Mouse (Mus musculus) frontal cortex, postnatal 14 days (tissue): Measurements from ENCODE around the gene Serpina3a.
"Not testable (repeated sequence)": the region's sequence is repeated elsewhere in the genome, so short reads cannot be mapped to it uniquely, and the experiment has no call there.

Experiments used
- DNase-seq, 2 experiments: peaks; one replicate each; pipeline ENCODE4 v3.0.0; 2022; ENCODE audit warnings: low spot score in 2 of 2

The Serpina3a gene

DNA sequence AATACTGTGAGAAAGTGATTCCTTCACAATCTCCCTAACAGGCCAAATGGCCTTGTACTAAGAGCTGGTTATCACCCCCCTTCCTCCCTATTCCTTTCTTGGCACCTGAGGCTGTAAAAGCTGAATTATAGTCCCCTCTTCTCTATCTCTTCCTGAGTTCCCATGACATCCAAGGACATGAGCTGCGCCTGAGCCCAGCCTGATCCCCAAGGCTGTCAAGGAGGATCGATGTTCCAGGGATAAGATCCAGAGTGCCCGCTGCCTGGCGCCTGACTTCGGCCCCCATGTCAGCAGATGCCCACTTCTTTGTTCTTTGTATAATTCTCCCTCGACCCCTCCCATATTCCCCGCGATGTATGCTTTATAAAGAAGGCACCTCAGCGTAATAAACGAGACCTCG is at the start of gene Serpina3a:
Serpina3a (plus strand) TSS at position 392 of the 400 bp plus-strand sequence.
- DNase-seq = not testable (repeated sequence)

DNA sequence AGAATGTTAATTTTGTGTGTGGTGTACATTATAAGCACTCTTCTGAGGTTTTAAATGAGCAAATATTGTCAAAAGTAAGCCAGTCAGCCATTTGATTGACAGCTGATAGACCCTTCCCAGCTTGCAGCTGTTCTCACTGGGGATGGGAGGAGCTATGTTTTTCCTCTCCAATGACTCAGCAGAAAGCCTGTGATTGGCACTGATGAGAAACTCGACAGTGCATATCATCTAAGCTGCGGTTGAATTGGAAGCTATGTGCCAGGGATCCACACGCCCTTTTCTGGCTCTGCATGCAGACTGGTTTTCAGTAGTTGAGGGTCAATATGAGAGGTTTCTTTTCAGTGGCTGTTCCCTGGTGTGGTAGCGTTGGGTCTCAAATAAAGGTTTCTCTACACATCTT is 48.0 kb upstream of the Serpina3a start:
- DNase-seq = no peak

DNA sequence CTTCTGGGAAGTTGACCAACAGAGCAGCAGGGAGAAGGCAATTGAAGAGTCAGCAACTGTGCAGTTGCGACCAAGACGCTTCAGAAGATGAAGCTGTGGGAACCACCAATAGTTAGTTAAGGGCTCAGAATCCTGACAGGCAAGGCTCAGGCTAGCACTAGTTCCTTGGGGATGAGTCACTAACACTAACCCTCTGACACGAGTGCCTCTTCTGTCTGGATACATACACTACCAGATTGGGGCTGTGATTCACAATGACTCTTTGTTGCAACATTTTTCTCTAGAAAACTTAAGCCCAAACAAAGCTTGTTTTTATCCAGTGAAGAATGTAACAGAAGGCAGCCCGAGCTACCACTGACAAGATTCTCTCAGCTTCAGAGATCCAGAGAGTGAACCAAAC is 47.5 kb upstream of the Serpina3a start:
- DNase-seq = no peak

DNA sequence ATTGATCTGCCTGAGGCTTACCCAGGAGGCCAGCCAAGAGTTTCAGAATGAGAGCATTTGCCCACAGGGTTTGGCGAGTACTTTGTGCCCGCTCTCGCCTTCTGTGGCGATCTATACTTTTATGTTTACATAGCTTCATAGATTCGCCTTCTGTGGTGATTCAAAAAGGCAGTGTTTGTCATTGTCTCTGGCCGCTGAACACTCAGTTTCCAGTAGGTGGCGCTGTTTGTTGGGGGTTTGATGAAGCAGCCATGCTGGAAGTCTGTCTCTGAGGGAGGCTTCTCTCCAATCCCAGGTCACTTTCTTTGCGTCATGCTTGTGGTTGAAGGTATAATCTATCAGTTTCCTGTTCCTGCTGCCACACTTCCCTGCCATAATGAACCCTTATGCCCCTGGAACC is 46.3 kb upstream of the Serpina3a start:
- DNase-seq = peak in 1 of 2 experiments; percentile 42

DNA sequence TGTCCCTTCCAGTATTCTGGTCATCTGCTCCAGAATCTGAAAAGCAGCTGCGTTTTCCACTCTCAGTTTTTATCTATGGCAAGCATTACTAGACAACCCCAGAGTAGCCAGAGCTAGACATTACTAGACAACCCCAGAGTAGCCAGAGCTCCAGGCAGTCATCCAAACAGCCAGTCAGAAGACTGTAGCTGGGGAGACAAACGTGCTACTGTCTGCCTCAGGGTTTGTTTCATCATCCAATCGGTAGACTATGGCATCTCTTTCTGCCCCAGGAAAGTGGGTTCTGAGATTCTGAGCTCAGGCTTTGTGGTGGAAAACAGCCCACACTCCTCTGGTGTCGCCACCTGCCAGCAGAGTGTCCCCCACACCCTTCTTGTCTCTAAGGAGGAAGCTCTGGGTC is 45.0 kb upstream of the Serpina3a start:
- peak in 1 of 2 experiments; percentile 43 for DNase-seq

DNA sequence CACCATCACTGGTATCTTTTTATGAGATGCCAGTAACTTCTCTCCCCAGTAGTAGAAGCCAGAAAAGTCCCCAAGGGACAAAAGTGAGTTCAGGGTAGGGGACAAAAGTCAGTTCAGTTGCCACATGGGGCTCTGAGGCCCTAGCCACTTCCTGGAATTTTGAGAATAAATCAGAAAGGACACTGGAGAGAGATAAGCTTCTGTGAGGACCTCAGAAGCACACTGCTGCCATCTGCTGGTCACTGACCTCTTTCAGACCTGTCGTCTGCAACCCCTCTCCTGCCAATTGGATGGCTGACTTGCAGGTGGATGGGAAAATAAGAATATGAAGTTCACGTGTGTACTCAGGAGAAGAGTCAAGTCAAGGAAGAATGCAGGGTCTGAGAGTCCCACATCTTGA is 42.9 kb upstream of the Serpina3a start:
- peak in 1 of 2 experiments; percentile 77 for DNase-seq

DNA sequence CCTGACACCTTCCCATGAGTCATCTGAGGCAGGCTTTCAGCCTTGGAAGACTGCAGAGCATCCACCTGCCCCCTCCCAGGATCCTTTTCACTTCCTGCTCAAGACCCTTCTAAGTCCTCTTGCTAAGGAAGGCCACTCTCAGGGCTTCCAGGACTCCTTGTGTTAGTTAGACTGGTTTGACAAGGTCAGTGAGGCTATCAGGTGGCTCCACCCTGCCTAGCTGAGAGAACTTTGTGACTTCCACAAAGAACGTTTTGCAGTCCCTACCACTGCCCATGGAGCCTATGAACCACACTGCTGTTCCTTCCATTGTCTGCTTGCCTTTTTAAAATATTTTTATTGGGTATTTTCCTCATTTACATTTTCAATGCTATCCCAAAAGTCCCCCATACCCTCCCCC is 40.8 kb upstream of the Serpina3a start:
- no peak for DNase-seq

DNA sequence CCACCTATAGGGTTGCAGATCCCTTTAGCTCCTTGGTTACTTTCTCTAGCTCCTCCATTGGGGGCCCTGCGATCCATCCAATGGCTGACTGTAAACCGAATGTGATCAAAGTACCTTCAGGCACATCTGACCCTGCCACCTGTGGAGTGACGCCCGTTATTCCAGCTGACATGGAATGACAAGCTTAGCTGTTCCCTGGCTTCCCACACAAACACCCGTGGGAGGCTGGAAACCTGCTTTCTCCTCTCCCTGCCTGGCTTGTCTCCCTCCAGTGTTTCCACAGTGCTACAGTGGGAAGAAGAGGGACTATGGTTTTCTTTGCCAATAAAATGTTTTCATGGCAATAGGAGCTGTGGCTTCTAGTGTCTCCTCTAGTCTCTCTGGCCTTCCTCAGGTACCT is 40.2 kb upstream of the Serpina3a start:
- no peak for DNase-seq

DNA sequence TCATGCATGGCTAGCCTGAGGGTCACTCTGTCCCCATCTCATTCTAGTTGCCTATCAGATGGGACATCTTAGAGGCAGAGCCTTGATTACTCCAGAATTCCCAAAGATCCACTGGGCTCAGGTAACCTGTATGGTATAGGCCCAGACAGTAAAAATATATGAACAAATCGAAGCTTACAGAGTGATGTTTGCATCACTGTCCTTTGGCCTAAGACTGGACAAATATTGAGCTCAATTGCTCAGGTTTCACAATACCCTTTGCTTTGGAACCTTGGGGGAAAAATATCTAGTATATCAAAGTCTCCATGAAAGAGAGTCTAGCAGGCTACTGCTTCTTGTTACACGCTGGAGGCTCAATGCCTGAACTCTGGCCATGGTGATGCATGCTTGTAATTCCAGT is 22.4 kb upstream of the Serpina3a start:
- DNase-seq = no peak

DNA sequence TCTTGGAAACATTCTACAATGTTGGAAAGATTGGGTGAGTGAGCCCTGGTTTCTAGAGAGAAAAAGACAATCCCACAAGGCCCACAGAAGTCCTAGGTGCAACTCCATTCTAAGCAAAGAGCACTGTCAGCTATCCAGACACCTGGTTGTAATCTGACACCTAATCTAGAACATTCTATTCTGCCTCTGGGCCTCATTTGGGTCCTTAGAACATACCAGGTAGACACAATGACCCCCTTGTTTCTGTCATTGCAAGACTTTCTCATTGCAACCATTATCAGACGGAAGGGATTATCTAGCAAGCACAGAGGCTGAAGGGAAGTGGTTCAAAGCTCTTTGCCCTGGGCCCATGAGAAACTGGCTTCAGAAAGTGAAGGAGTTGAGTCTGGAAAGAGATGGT is 21.2 kb upstream of the Serpina3a start:
- DNase-seq = no peak

DNA sequence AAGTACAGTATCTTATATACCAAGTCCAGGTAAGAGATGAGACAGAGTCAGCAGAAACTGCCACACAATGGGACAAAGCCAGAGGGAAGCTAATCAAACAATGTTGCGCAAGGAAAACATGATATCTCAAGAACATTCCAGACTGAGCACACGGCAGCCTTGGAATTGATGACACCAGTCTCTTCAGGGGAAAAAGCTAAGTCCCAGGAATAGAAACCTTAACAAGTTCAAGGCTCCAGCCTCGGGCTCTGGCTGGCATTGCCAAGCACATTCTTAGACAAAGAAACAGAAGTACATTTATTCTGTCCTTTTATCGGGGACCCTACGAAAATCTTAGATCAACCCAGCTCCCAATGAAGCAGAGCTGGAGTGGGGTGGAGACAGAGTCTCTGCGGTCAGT is 11.8 kb upstream of the Serpina3a start, which contains the start of gene Serpina5:
Serpina5 (plus strand) TSS at position 346 of the 400 bp plus-strand sequence.
- DNase-seq = no peak

DNA sequence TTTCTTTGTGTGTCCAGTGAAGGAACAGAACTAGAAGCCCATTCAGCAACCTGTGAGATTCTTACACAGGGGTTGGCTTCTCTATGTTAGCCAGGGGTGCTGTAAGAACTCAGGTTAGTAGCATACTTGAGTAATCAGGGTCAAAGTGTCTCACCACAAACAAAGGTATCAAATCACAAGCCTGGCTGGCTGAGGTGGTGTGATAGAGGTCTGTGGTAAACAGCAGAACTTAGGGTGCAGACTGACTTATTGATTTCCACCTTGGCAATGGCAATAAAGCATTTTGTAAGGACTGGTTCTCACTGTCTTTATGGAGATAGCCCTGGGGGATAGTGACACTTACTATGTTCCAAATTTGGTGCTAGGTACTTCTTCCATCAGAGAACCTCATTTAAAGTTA is 6.7 kb upstream of the Serpina3a start:
- DNase-seq = no peak

DNA sequence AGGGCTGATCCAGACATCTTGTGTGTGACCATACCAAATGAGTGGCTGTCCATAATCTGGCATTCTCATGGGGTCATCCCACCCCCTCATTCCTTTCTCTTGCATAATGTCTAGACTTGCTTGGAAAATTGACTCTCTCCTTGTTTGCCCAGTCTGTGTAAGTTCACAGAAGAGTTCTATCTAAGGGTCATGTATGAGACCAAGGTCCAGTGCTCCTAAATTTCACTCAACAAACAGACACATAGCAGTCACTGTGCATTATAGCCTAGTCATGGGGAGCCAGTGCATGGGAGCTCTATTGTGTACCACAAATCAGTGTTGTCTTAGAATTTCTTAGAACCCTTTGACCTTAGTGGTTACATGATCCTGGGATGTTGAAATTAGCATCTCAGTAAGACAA is 5.6 kb upstream of the Serpina3a start:
- no peak for DNase-seq

DNA sequence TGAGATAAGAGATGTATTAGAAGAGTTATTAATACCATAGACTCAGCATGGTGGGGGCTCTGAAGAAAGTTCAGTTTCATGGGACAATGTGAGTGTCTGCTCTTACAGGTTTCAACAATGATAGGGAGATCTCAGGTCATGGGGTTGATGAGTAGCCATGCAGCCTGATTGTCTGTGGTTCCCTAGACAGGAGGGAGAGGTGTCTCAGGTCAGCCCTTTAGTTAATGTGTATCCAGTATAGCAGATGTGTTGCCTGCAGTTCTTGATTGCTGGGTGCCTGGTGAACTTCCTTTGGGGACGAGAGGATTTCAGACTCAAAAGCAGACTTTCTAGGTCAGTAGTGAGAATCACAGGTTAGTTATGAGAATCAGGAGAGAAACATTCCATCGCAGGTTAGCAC is 4.0 kb upstream of the Serpina3a start:
- DNase-seq = no peak

DNA sequence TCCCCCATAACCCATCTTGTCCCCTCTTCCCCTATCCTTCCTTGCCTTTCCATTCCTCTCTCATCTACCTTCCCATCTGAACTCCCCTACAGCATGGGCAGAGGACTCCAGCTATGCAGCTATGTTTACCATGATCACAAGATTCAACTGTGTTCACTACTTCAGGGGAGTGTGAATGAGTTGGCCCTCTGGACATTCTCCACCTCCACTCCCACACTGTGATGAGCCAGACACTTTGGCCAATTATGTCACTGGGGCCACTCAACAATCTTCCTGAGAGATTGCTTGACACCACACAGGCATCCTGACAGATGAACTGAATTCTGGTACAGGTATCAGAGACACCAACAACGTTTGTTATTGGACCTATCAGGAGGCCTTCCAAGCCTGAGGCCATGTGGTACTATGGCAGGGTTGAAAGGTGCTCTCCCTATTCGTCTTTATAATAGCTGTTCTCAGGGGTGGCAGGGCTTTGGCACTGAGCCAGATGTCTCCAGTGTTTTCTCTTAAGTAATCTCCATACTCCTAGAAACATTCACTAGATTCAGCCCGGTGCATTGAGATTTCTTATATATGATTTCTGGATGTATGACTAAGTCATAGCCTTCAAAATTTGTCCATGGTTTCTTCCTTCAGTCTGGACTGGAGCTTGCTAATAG is 2.5 kb downstream of the Serpina3a start:
- DNase-seq = no peak

DNA sequence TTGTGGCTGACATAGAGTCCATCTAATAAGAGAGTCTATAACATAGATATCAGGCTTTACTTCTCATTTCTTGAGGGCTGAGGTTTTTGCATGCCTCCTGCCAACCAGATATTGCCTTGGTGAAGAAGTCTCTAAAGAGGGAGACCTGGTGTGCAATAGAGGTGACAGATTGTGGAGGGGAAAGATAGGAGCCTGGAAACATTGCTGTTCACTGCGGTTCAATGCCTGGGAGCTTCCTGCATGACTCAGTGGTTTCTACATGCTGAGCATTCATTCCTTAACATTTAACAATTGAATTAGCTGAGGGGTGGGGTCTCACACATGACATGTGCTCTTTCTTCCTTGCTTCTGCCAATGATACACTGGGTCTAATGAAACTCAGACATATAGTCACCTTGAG is 10.6 kb downstream of the Serpina3a start:
- no peak for DNase-seq

DNA sequence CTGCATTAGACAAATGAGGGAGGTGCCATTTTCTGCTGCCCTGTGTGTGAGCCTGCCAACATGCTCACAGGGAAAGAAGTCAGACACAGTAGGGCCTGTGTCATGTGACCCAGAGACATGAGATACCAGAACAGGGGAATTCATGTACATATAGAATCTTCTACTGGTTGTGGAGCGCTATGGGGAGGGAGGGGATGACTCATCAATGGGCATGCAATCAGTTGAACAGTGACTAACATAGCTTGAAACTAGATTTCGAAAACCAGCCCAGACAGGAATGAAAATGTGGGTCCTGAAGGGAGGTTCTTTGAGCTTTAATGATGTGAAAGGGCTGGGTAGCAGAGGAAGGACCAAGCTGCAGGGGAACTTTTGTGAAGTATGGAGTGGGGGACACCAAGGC is 11.5 kb downstream of the Serpina3a start:
- no peak for DNase-seq

DNA sequence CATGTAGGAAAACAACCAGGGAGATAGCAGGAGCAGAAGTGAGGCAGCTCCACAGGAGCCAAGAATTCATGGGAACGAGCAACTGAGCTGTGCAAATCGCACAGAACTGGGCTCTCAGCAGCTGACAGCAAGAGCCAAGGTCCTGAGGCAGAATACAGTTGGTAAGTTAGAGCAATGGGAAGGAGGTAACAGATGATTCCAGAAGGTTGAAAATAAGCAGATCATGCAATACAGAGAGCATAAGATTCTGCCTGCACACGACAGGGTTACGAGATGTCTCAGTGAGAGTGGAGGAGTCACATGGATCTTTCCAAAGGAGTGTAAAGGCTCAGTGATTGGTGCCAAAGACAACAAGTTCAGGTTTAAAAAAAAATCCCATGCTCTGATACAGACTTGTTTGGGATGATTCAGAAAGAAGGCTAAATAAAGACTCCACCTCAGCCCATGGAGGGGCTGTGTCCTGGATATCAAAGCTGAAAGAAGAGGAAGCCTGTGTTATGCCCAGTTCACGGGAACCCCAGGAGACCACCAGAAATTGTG is 12.6 kb downstream of the Serpina3a start:
- no peak for DNase-seq

DNA sequence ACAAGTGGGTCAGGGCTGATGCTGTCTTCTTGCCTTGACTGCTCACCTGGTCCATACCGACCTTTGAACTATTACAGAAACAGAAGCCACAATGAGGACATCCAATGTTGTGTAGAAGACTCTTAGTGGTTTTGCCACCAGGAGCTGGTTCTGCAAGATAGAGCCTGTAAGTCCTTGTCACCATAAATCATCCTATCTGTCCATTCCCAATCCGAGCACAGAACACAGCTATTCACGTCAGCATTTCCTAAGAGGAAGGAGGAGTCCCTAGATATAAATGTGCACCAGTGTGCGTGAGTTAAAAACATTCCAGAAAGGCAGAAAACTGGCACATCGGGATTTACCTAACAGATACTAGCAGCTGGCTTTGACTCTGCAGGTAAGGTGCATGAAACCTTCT is 15.2 kb downstream of the Serpina3a start, which contains the start of gene Serpina3b:
Serpina3b (plus strand) TSS at position 301 of the 400 bp plus-strand sequence.
- no peak for DNase-seq

DNA sequence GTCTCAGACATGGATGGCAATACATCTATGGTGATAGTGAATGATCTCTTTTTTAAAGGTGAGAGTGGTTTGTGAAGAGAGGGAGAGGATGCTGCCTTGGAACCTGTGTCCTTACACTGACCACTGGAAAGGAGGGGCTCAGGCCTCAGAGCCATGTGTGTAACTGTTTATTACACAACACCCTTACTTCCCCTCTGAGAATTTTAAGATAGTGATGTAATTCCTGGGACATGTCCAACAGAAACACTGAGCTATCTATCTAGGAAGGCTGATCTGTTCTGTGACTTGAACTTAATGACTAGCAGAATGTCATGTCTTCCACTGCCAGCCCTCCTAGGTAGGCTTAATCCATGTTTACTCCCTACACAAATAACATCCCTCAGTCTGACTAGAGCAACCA is 18.5 kb downstream of the Serpina3a start:
- DNase-seq = no peak

DNA sequence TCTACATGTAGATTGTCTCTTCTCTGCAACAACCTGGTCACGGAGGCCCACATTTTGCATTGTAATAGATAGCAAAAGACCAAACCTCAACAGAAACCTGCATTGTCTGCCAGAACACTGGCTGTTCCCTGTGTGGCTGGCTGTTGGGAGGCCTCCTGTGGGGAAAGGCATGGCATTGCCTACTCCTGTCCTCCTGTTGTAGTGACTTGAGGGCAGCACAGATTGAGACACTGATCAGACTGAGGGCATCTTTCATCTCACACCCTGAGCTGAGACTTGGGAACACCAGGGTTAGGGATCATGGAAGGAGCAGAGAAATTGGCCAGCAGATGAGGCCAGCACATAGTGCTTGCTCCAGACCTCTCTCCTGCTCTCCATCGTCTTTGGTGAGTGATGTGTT is 25.7 kb downstream of the Serpina3a start:
- DNase-seq = no peak

DNA sequence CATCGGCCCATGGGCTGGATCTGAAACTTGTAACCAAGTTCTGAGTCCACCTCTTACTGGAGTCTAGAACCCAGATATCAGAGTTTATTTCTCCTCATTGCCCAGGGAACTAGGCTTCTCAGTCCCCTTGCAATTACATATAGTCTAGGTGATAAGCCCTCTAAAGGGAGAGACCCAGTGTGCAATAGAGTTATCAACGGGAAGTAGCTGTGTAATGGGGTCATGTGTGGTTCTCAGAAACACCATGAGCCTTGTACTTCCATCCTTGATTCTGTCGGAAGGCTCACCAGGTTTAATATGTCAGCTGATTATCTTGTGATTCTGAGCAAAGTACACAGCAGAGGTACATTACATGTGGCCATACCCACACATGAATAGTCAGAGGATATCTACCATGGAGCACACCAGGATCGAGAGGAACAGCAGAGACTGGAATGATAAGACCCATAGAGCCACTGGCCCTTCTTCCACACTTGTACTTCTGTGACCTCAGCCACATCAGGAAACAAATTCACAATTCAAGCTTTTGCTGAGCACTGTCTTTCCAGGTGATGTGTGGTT is 28.1 kb downstream of the Serpina3a start:
- no peak for DNase-seq

DNA sequence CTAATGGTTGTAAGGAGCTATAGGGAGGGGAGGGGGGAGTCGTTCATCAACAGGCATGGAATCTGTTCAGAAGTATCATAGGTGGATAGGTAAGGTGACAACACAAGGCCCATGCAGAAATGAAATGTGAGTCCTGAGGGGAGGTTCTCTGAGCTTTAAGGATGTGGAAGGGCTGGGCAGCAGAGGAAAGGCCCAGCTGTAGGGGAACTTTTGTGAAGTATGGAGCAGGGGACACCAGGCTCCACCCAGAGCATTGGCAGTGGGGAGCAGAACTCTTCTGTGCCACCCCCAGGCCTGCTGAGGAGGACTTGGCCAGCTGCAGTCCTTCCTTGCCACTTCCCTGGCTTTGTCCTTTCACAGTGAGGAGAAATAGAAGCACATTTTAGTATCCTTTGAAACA is 29.0 kb downstream of the Serpina3a start:
- DNase-seq = no peak
